Comparison of ENCODE assay signal across 9 mouse cellular contexts in genomic region chr6:141447547-141447946, GRCm38 (mm10).
A peak's percentile ranks its signal among the peaks of the same experiment; 100 is the strongest.
DNase-seq lines count a peak whose midpoint lies in the region; ATAC-seq lines count a peak whose summit lies in the region.
"Had no signal": no experiment of that assay in that cellular context is flagged by ENCODE, and none has a peak within 500 bp of the region (broad histone marks: within the 10 kb centered on the region; RNA-seq: fewer than 3 reads in every experiment).

No protein-coding gene starts in this region.

- H3K27me3 ChIP-seq in hindbrain, embryonic 14.5 days (ENCODE audit: control insufficient read depth, insufficient read depth, low read length), result no peaks in the 10 kb centered on the region
- H3K27me3 ChIP-seq in midbrain, embryonic 16.5 days (ENCODE audit: control insufficient read depth, insufficient read depth, low read depth, low read length), result no peaks in the 10 kb centered on the region
- H3K27me3 ChIP-seq: heart, embryonic 15.5 days had no signal

- no peaks in the 10 kb centered on the region for H3K9me3 ChIP-seq in hindbrain, embryonic 14.5 days (ENCODE audit: control insufficient read depth, low read length)
- no peaks in the 10 kb centered on the region for H3K9me3 ChIP-seq in midbrain, embryonic 16.5 days (replicated peaks; ENCODE audit: control insufficient read depth, low read length, poor library complexity, severe bottlenecking)
- H3K9me3 ChIP-seq: heart, embryonic 15.5 days had no signal

- ATAC-seq in cerebellum, adult (ENCODE audit: insufficient number of reproducible peaks, low FRiP score, low TSS enrichment), result no peak
- ATAC-seq in hindbrain, embryonic 14.5 days (ENCODE audit: low FRiP score), result peak; percentile 60; the same call in 1 of the 2 replicates
- peak; percentile 76 for ATAC-seq in midbrain, embryonic 16.5 days

- DNase-seq in cerebellum, adult 11 months, result peak; percentile 49
- peak; percentile 73 for DNase-seq in adrenal gland, postnatal 14 days
- DNase-seq in fibroblast of lung, adult 2 months (ENCODE audit: low read depth), result peak; percentile 56
- peak; percentile 88 for DNase-seq in hindbrain, embryonic 14.5 days (ENCODE audit: low spot score)
- DNase-seq in left cerebral cortex, adult 18-20 months (ENCODE audit: low spot score in 2 of 2), result peak; percentile 43 to 78
- DNase-seq in urinary bladder, postnatal 25 days (ENCODE audit: low spot score), result peak; percentile 69

- H3K4me3 ChIP-seq in hindbrain, embryonic 14.5 days (replicated peaks; ENCODE audit: low read length), result no peak overlapping the region
- no peak overlapping the region for H3K4me3 ChIP-seq in midbrain, embryonic 16.5 days (ENCODE audit: low read depth, low read length)
- H3K4me3 ChIP-seq: heart, embryonic 15.5 days had no signal

- H3K4me1 ChIP-seq in hindbrain, embryonic 14.5 days (replicated peaks; ENCODE audit: control insufficient read depth, insufficient read depth, low read length), result no peaks in the 10 kb centered on the region
- H3K4me1 ChIP-seq in midbrain, embryonic 16.5 days (ENCODE audit: control insufficient read depth, insufficient read depth, low read length), result no peaks in the 10 kb centered on the region
- H3K4me1 ChIP-seq: heart, embryonic 15.5 days had no signal

- no peak overlapping the region for H3K27ac ChIP-seq in hindbrain, embryonic 14.5 days
- H3K27ac ChIP-seq in midbrain, embryonic 16.5 days (ENCODE audit: low read length), result no peak overlapping the region
- H3K27ac ChIP-seq: heart, embryonic 15.5 days had no signal

- no peaks in the 10 kb centered on the region for H3K36me3 ChIP-seq in hindbrain, embryonic 14.5 days (replicated peaks; ENCODE audit: control insufficient read depth, insufficient read depth)
- no peaks in the 10 kb centered on the region for H3K36me3 ChIP-seq in midbrain, embryonic 16.5 days (ENCODE audit: control insufficient read depth, insufficient read depth, low read length)
- H3K36me3 ChIP-seq: heart, embryonic 15.5 days had no signal

- H3K9ac ChIP-seq in hindbrain, embryonic 14.5 days, result no peak overlapping the region
- no peak overlapping the region for H3K9ac ChIP-seq in midbrain, embryonic 16.5 days (ENCODE audit: low read depth, low read length)
- H3K9ac ChIP-seq: heart, embryonic 15.5 days had no signal

- WGBS in hindbrain, embryonic 14.5 days, result 12% methylated on average over 3 of the region's 3 CpGs
- WGBS in midbrain, embryonic 16.5 days, result 13% methylated on average over 3 of the region's 3 CpGs

- no peak overlapping the region for H3K4me2 ChIP-seq in hindbrain, embryonic 14.5 days (replicated peaks)
- no peak overlapping the region for H3K4me2 ChIP-seq in midbrain, embryonic 16.5 days (ENCODE audit: low read length)
- H3K4me2 ChIP-seq: heart, embryonic 15.5 days had no signal
